In genomic region chr9:42067950-42068349, GRCm38 (mm10) we compare ENCODE assay signal across 23 mouse cellular contexts. TPM values are rescaled to one million over a fixed set of nuclear protein-coding genes. Genes with fewer than 3 reads are reported as not detected.
DNase-seq lines count a peak whose midpoint lies in the region; ATAC-seq and TF ChIP-seq lines count a peak whose summit lies in the region.
"Had no signal": no experiment of that assay in that cellular context is flagged by ENCODE, and none has a peak within 500 bp of the region (broad histone marks: within the 10 kb centered on the region; RNA-seq: fewer than 3 reads in every experiment).

No protein-coding gene starts in this region.

- TF ChIP-seq POLR2A in lung, adult 2 months (IDR thresholded peaks at IDR 0.05; ENCODE audit: borderline replicate concordance, extremely low read depth, low read depth, low read length): no peak

- peak overlapping the region; percentile 52; the same call in 1 of the 2 replicates for H3K27ac ChIP-seq in hindbrain, embryonic 12.5 days
- H3K27ac ChIP-seq in hindbrain, embryonic 16.5 days (ENCODE audit: low read depth, low read length): no peak overlapping the region
- H3K27ac ChIP-seq in lung, postnatal 0 days (ENCODE audit: low read length): no peak overlapping the region
- no peak overlapping the region for H3K27ac ChIP-seq in hindbrain, postnatal 0 days
- H3K27ac ChIP-seq: forebrain, embryonic 10.5 days; liver, embryonic 14.5 days; midbrain, embryonic 12.5 days had no signal

- no peak overlapping the region for H3K4me3 ChIP-seq in hindbrain, embryonic 12.5 days
- no peak overlapping the region for H3K4me3 ChIP-seq in hindbrain, embryonic 16.5 days (ENCODE audit: low read length)
- no peak overlapping the region for H3K4me3 ChIP-seq in lung, postnatal 0 days (ENCODE audit: low read depth, low read length)
- H3K4me3 ChIP-seq in lung, adult 2 months (replicated peaks; ENCODE audit: extremely low read depth, low read depth, low read length): no peak overlapping the region
- no peak overlapping the region for H3K4me3 ChIP-seq in hindbrain, postnatal 0 days (ENCODE audit: low read length)
- H3K4me3 ChIP-seq: forebrain, embryonic 10.5 days; midbrain, embryonic 12.5 days had no signal

- ATAC-seq in hindbrain, embryonic 12.5 days (ENCODE audit: low FRiP score): no peak
- no peak for ATAC-seq in hindbrain, embryonic 16.5 days
- ATAC-seq in lung, postnatal 0 days: no peak
- no peak for ATAC-seq in hindbrain, postnatal 0 days
- ATAC-seq in activated CD4-positive, CD25-positive, alpha-beta regulatory T cell, adult 4 months: no peak
- ATAC-seq: forebrain, embryonic 16.5 days; intestine, embryonic 16.5 days; Patski had no signal

- H3K4me2 ChIP-seq in hindbrain, embryonic 12.5 days (replicated peaks): no peak overlapping the region
- no peak overlapping the region for H3K4me2 ChIP-seq in hindbrain, embryonic 16.5 days (ENCODE audit: low read length)
- no peak overlapping the region for H3K4me2 ChIP-seq in lung, postnatal 0 days (replicated peaks; ENCODE audit: low read depth, low read length)
- no peak overlapping the region for H3K4me2 ChIP-seq in hindbrain, postnatal 0 days (ENCODE audit: low read depth, low read length)
- H3K4me2 ChIP-seq: midbrain, embryonic 12.5 days had no signal

- H3K9ac ChIP-seq in hindbrain, embryonic 12.5 days: no peak overlapping the region
- H3K9ac ChIP-seq in hindbrain, embryonic 16.5 days (ENCODE audit: low read depth, low read length): no peak overlapping the region
- no peak overlapping the region for H3K9ac ChIP-seq in lung, postnatal 0 days (replicated peaks; ENCODE audit: low read depth)
- H3K9ac ChIP-seq in hindbrain, postnatal 0 days (replicated peaks; ENCODE audit: low read length): no peak overlapping the region
- H3K9ac ChIP-seq: liver, embryonic 14.5 days; midbrain, embryonic 12.5 days had no signal

- DNase-seq in lung, postnatal 0 days (ENCODE audit: low spot score): peak; percentile 42
- no peak for DNase-seq in lung, adult 2 months
- peak; percentile 10 for DNase-seq in adipocyte (ENCODE audit: low spot score)
- DNase-seq in hindbrain, postnatal 0 days (ENCODE audit: low spot score): peak; percentile 30
- DNase-seq: adrenal gland, adult 8-10 months; cerebellum, adult 18-20 months; cerebellum, postnatal 14 days; gastrocnemius, postnatal 36 days; kidney, adult 9 months; kidney, postnatal 25 days; right cerebral cortex, postnatal 14 days; spleen, adult 18-20 months had no signal

- 75% methylated on average over 9 of the region's 9 CpGs for WGBS in hindbrain, embryonic 12.5 days
- WGBS in hindbrain, embryonic 16.5 days: 54% methylated on average over 9 of the region's 9 CpGs
- WGBS in lung, postnatal 0 days: 71% methylated on average over 9 of the region's 9 CpGs
- 74% methylated on average over 9 of the region's 9 CpGs for WGBS in lung, adult 2 months
- WGBS in hindbrain, postnatal 0 days: 63% methylated on average over 9 of the region's 9 CpGs

- no peaks in the 10 kb centered on the region for H3K9me3 ChIP-seq in hindbrain, embryonic 12.5 days (replicated peaks)
- H3K9me3 ChIP-seq in hindbrain, embryonic 16.5 days (ENCODE audit: control insufficient read depth, low read length): no peaks in the 10 kb centered on the region
- H3K9me3 ChIP-seq in lung, postnatal 0 days (ENCODE audit: low read length): no peaks in the 10 kb centered on the region
- H3K9me3 ChIP-seq in hindbrain, postnatal 0 days (ENCODE audit: low read length): no peaks in the 10 kb centered on the region
- H3K9me3 ChIP-seq: forebrain, embryonic 10.5 days; G1E; midbrain, embryonic 12.5 days had no signal

- H3K27me3 ChIP-seq in hindbrain, embryonic 12.5 days: no peaks in the 10 kb centered on the region
- H3K27me3 ChIP-seq in hindbrain, embryonic 16.5 days (replicated peaks; ENCODE audit: control insufficient read depth, insufficient read depth, low read length): no peaks in the 10 kb centered on the region
- H3K27me3 ChIP-seq in lung, postnatal 0 days (replicated peaks; ENCODE audit: insufficient read depth, low read length): no peaks in the 10 kb centered on the region
- no peaks in the 10 kb centered on the region for H3K27me3 ChIP-seq in hindbrain, postnatal 0 days (ENCODE audit: insufficient read depth, low read length)
- H3K27me3 ChIP-seq: CH12.LX; midbrain, embryonic 12.5 days; Patski had no signal

- no peak for TF ChIP-seq CTCF in lung, postnatal 0 days (IDR thresholded peaks at IDR 0.05)
- no peak for TF ChIP-seq CTCF in lung, adult 2 months (IDR thresholded peaks at IDR 0.05; ENCODE audit: insufficient read depth, low read length)
- no peak for TF ChIP-seq CTCF in hindbrain, postnatal 0 days (IDR thresholded peaks at IDR 0.05; ENCODE audit: low read depth)

- no peak for TF ChIP-seq EP300 in lung, postnatal 0 days (IDR thresholded peaks at IDR 0.05)

- H3K4me1 ChIP-seq in hindbrain, embryonic 12.5 days: no peaks in the 10 kb centered on the region
- H3K4me1 ChIP-seq in hindbrain, embryonic 16.5 days (ENCODE audit: control insufficient read depth, insufficient read depth, low read depth, low read length): peaks cover 8% of the 10 kb centered on the region; the same call in 1 of the 2 replicates
- no peaks in the 10 kb centered on the region for H3K4me1 ChIP-seq in lung, postnatal 0 days (ENCODE audit: insufficient read depth, low read depth, low read length)
- H3K4me1 ChIP-seq in lung, adult 2 months (ENCODE audit: control insufficient read depth, insufficient read depth, low read length): no peaks in the 10 kb centered on the region
- peaks cover 20% of the 10 kb centered on the region; the same call in 1 of the 2 replicates for H3K4me1 ChIP-seq in hindbrain, postnatal 0 days (ENCODE audit: insufficient read depth, low read length)
- H3K4me1 ChIP-seq: forebrain, embryonic 10.5 days; midbrain, embryonic 12.5 days had no signal

- H3K36me3 ChIP-seq in hindbrain, embryonic 12.5 days: peaks cover 6% of the 10 kb centered on the region; the same call in 1 of the 2 replicates
- H3K36me3 ChIP-seq in hindbrain, embryonic 16.5 days (ENCODE audit: control insufficient read depth, insufficient read depth, low read length): no peaks in the 10 kb centered on the region; the same call in 1 of the 2 replicates
- H3K36me3 ChIP-seq in lung, postnatal 0 days (ENCODE audit: insufficient read depth, low read length): no peaks in the 10 kb centered on the region
- H3K36me3 ChIP-seq in hindbrain, postnatal 0 days (ENCODE audit: insufficient read depth, low read length): no peaks in the 10 kb centered on the region; the same call in 1 of the 2 replicates
- H3K36me3 ChIP-seq: forebrain, embryonic 10.5 days; G1E; midbrain, embryonic 12.5 days had no signal

RNA-seq across cellular contexts. Expression of gene Sorl1, which starts 56.1 kb away (rescaled TPM):
- polyA plus RNA-seq in hindbrain, embryonic 12.5 days (2016; fragmentation: Nextera tagmentation; extraction: Ambion mirVana): 14.5 and 15.7 TPM in 2 replicates
- polyA plus RNA-seq in hindbrain, embryonic 16.5 days (2015; fragmentation: Nextera tagmentation; extraction: Ambion mirVana): 11.0 and 11.4 TPM in 2 replicates
- 16.4 and 18.4 TPM in 2 replicates for polyA plus RNA-seq in lung, postnatal 0 days (2015; fragmentation: Nextera tagmentation; extraction: Ambion mirVana)
- 55.1 and 77.9 TPM in 2 replicates for polyA plus RNA-seq in lung, adult 2 months (2012; rRNA removed)
- 25.6 and 27.7 TPM in 2 replicates for total RNA-seq in hindbrain, postnatal 0 days (2014; rRNA removed)
- polyA plus RNA-seq in hindbrain, postnatal 0 days (2015; fragmentation: Nextera tagmentation; extraction: Ambion mirVana): 8.2 and 9.1 TPM in 2 replicates
- 10 to 100 TPM; 25.1 to 39.4 TPM for polyA plus RNA-seq in activated CD4-positive, CD25-positive, alpha-beta regulatory T cell, adult 4 months (2017; shearing (Covaris generic))
